Mouse (Mus musculus) kidney, adult 2 months (tissue): ENCODE data around the gene Cox7a2. TPM values are rescaled to one million over a fixed set of nuclear protein-coding genes. Genes with fewer than 3 reads are reported as not detected.
A peak's percentile ranks its signal among the peaks of the same experiment; 100 is the strongest.

Experiments used
- DNase-seq: peaks from one replicate; pipeline ENCODE4 v3.0.0; 2021
- H3K27ac ChIP-seq: fragments of 200-500 bp; 2 replicates; pipeline ENCODE4 v1.5.1; 2012; ENCODE audit warnings: low read depth, low read length, control low read depth, inconsistent platforms; ENCODE audit not compliant: insufficient read depth
- H3K27me3 ChIP-seq: fragments of 200-500 bp; replicated peaks from 2 replicates; pipeline ENCODE4 v1.6.1; 2012; ENCODE audit warnings: mild to moderate bottlenecking, moderate library complexity, low read length, inconsistent platforms; ENCODE audit not compliant: control insufficient read depth, insufficient read depth
- H3K36me3 ChIP-seq: fragments of 200-500 bp; 2 replicates; pipeline ENCODE4 v1.6.1; 2012; ENCODE audit warnings: mild to moderate bottlenecking, moderate library complexity, low read length, inconsistent platforms; ENCODE audit not compliant: control insufficient read depth, insufficient read depth
- H3K4me1 ChIP-seq: fragments of 200-500 bp; 2 replicates; pipeline ENCODE4 v1.6.1; 2011; ENCODE audit warnings: low read length; ENCODE audit not compliant: control insufficient read depth, insufficient read depth
- H3K4me3 ChIP-seq: fragments of 200-500 bp; 2 replicates; pipeline ENCODE4 v1.5.1; 2011; ENCODE audit warnings: mild to moderate bottlenecking, low read depth, low read length, control low read depth; ENCODE audit not compliant: insufficient read depth
- CTCF ChIP-seq: fragments of 200-500 bp; conservative IDR thresholded peaks from 2 replicates; pipeline ENCODE4 v1.5.1; 2011; ENCODE audit warnings: low read depth, mild to moderate bottlenecking, control low read depth, low read length, moderate library complexity, mixed read lengths; ENCODE audit not compliant: insufficient read depth, insufficient read length
- POLR2A ChIP-seq: fragments of 200-500 bp; IDR thresholded peaks from one replicate; pipeline ENCODE4 v1.6.1; 2011; ENCODE audit warnings: low read depth, low read length, control low read depth
- WGBS: fragments of 180-500 bp; shearing (Covaris S2); methylation state at CpG from one replicate; pipeline ENCODE4 v1.1.7; 2018; 5-methylcytosine and 5-hydroxymethylcytosine counted together
- polyA plus RNA-seq: library from polyadenylated mRNA; depleted of rRNA; stranded (reverse); fragments of >200 nt; gene quantifications from 2 replicates; pipeline ENCODE4 v1.2.3, GENCODE M21; 2012

The Cox7a2 gene
- polyA plus RNA-seq, 1 experiment: 670 TPM

- Histone ChIP-seq H3K27me3 (no peaks in the 10 kb centered on the region), H3K27ac (peak overlapping the region; percentile 95), H3K36me3 (peaks cover 4% of the 10 kb centered on the region; the same call in 1 of the 2 replicates), H3K4me3 (no peak overlapping the region), H3K4me1 (peaks cover 13% of the 10 kb centered on the region; the same call in 1 of the 2 replicates)
- 60% methylated on average over 5 of the region's 5 CpGs for WGBS
- DNase-seq: peak; percentile 64
- TF ChIP-seq POLR2A (no peak), CTCF (no peak)
Observed at GRCm38 (mm10) chr9:79766991-79767545, 7.4 kb upstream of the Cox7a2 start.

- peaks cover 2% of the 10 kb centered on the region; the same call in 1 of the 2 replicates for H3K36me3 ChIP-seq
- WGBS: 45% methylated on average over 4 of the region's 4 CpGs
- peak; percentile 61 for DNase-seq
- H3K27ac ChIP-seq: peak overlapping the region; percentile 63
- H3K4me1 ChIP-seq: peaks cover 13% of the 10 kb centered on the region; the same call in 1 of the 2 replicates
- H3K27me3 ChIP-seq: no peaks in the 10 kb centered on the region
- H3K4me3 ChIP-seq: no peak overlapping the region
- TF ChIP-seq POLR2A: no peak
- no peak for TF ChIP-seq CTCF
Observed at GRCm38 (mm10) chr9:79765329-79765728, 5.7 kb upstream of the Cox7a2 start.

GRCm38 (mm10) chr9:79762519-79762918, 2.8 kb upstream of the Cox7a2 start:
- no peak overlapping the region for H3K4me3 ChIP-seq
- H3K4me1 ChIP-seq: peaks cover 13% of the 10 kb centered on the region; the same call in 1 of the 2 replicates
- no peak overlapping the region for H3K27ac ChIP-seq
- no peaks in the 10 kb centered on the region for H3K27me3 ChIP-seq
- TF ChIP-seq POLR2A (no peak), CTCF (no peak)
- no peaks in the 10 kb centered on the region; the same call in 1 of the 2 replicates for H3K36me3 ChIP-seq
- DNase-seq: no peak
- WGBS: 82% methylated on average over 6 of the region's 6 CpGs

- WGBS: 4% methylated on average over 14 of the region's 14 CpGs
- no peak for DNase-seq
- peaks cover 6% of the 10 kb centered on the region; the same call in 1 of the 2 replicates for H3K4me1 ChIP-seq
- H3K4me3 ChIP-seq: peak overlapping the region; percentile 66
- H3K27ac ChIP-seq: peak overlapping the region; percentile 79
- no peaks in the 10 kb centered on the region for H3K27me3 ChIP-seq
- no peaks in the 10 kb centered on the region; the same call in 1 of the 2 replicates for H3K36me3 ChIP-seq
- TF ChIP-seq POLR2A (no peak), CTCF (no peak)
Observed at GRCm38 (mm10) chr9:79760076-79760475, 398 bp upstream of the Cox7a2 start.

GRCm38 (mm10) chr9:79755311-79755710, 4.4 kb downstream of the Cox7a2 start:
- no peak for DNase-seq
- peaks cover 8% of the 10 kb centered on the region; the same call in 1 of the 2 replicates for H3K36me3 ChIP-seq
- 91% methylated on average over 4 of the region's 4 CpGs for WGBS
- TF ChIP-seq CTCF: no peak
- TF ChIP-seq POLR2A: no peak
- no peaks in the 10 kb centered on the region for H3K27me3 ChIP-seq
- H3K27ac ChIP-seq: no peak overlapping the region
- no peaks in the 10 kb centered on the region; the same call in 1 of the 2 replicates for H3K4me1 ChIP-seq
- H3K4me3 ChIP-seq: no peak overlapping the region

GRCm38 (mm10) chr9:79751846-79752245, 7.8 kb downstream of the Cox7a2 start:
- no peak for TF ChIP-seq CTCF
- TF ChIP-seq POLR2A: no peak
- H3K4me3 ChIP-seq: no peak overlapping the region
- no peak overlapping the region for H3K27ac ChIP-seq
- no peaks in the 10 kb centered on the region for H3K27me3 ChIP-seq
- no peaks in the 10 kb centered on the region for H3K4me1 ChIP-seq
- peaks cover 8% of the 10 kb centered on the region; the same call in 1 of the 2 replicates for H3K36me3 ChIP-seq
- 49% methylated on average over 8 of the region's 8 CpGs for WGBS
- no peak for DNase-seq

- no peak overlapping the region for H3K4me3 ChIP-seq
- no peak overlapping the region for H3K27ac ChIP-seq
- WGBS: 83% methylated on average over 7 of the region's 7 CpGs
- TF ChIP-seq CTCF (no peak), POLR2A (no peak)
- DNase-seq: no peak
- H3K4me1 ChIP-seq: no peaks in the 10 kb centered on the region
- H3K36me3 ChIP-seq: peaks cover 8% of the 10 kb centered on the region; the same call in 1 of the 2 replicates
- no peaks in the 10 kb centered on the region for H3K27me3 ChIP-seq
Observed at GRCm38 (mm10) chr9:79750709-79751108, 9.0 kb downstream of the Cox7a2 start.
